Mouse (Mus musculus) lung, adult 18-20 months (tissue): Measurements from ENCODE around the gene Camta1.
"Not testable (repeated sequence)": the region's sequence is repeated elsewhere in the genome, so short reads cannot be mapped to it uniquely, and the experiment has no call there.

ENCODE experiments used
- DNase-seq, 2 experiments: peaks; one replicate each; pipeline ENCODE4 v3.0.0; 2022; ENCODE audit warnings: mixed read lengths in 2 of 2

The Camta1 gene

GRCm38 (mm10) chr4:151037800-151038199 lies 823.9 kb downstream of the Camta1 start:
- no peak for DNase-seq

GRCm38 (mm10) chr4:151036521-151036920 lies 825.2 kb downstream of the Camta1 start:
- no peak for DNase-seq

- DNase-seq: peak in 1 of 2 experiments; percentile 23
These were observed 834.7 kb downstream of the Camta1 start for GRCm38 (mm10) chr4:151027001-151027400.

GRCm38 (mm10) chr4:151024152-151024551 lies 837.5 kb downstream of the Camta1 start:
- no peak for DNase-seq

- DNase-seq: not testable (repeated sequence)
These were observed 844.3 kb downstream of the Camta1 start for GRCm38 (mm10) chr4:151017356-151017755.

- DNase-seq: no peak
These were observed 845.7 kb downstream of the Camta1 start for GRCm38 (mm10) chr4:151015946-151016345.

GRCm38 (mm10) chr4:151010316-151010715 lies 851.4 kb downstream of the Camta1 start:
- peak; percentile 45 to 68 for DNase-seq

GRCm38 (mm10) chr4:151006945-151007344 lies 854.7 kb downstream of the Camta1 start:
- peak in 1 of 2 experiments; percentile 33 for DNase-seq

GRCm38 (mm10) chr4:151005656-151006318 lies 855.9 kb downstream of the Camta1 start:
- no peak for DNase-seq

- no peak for DNase-seq
These were observed 860.3 kb downstream of the Camta1 start for GRCm38 (mm10) chr4:151001397-151001796.

GRCm38 (mm10) chr4:150998626-150999025 lies 863.0 kb downstream of the Camta1 start:
- no peak for DNase-seq

GRCm38 (mm10) chr4:150996797-150997196 lies 864.9 kb downstream of the Camta1 start, which contains the start of gene Uts2:
Gene Uts2, plus strand, starts transcription at chr4:150997097.
- DNase-seq: no peak

- DNase-seq: peak in 1 of 2 experiments; percentile 41
These were observed 871.5 kb downstream of the Camta1 start for GRCm38 (mm10) chr4:150990148-150990547.

GRCm38 (mm10) chr4:150980153-150980552 lies 881.5 kb downstream of the Camta1 start:
- DNase-seq: no peak

- no peak for DNase-seq
These were observed 882.2 kb downstream of the Camta1 start for GRCm38 (mm10) chr4:150979455-150979854.

GRCm38 (mm10) chr4:150978156-150978910 lies 883.3 kb downstream of the Camta1 start:
- no peak for DNase-seq

- DNase-seq: peak; percentile 42 to 70
These were observed 886.5 kb downstream of the Camta1 start for GRCm38 (mm10) chr4:150975145-150975544.

GRCm38 (mm10) chr4:150973264-150973663 lies 888.4 kb downstream of the Camta1 start:
- peak in 1 of 2 experiments; percentile 18 for DNase-seq

GRCm38 (mm10) chr4:150968956-150969355 lies 892.7 kb downstream of the Camta1 start:
- DNase-seq: no peak

GRCm38 (mm10) chr4:150966556-150966955 lies 895.1 kb downstream of the Camta1 start:
- DNase-seq: peak; percentile 48 to 62

- no peak for DNase-seq
These were observed 896.1 kb downstream of the Camta1 start for GRCm38 (mm10) chr4:150965555-150965951.

- DNase-seq: peak; percentile 79 to 85
These were observed 896.8 kb downstream of the Camta1 start for GRCm38 (mm10) chr4:150964635-150965554.

- DNase-seq: no peak
These were observed 898.0 kb downstream of the Camta1 start for GRCm38 (mm10) chr4:150963711-150964110.
